Mouse (Mus musculus): ENCODE measurements around the gene Arhgap10.

- TF ChIP-seq GATA1 (IDR thresholded peaks at IDR 0.05; ENCODE audit: borderline replicate concordance, low read length) (no peak), FLI1 (IDR thresholded peaks at IDR 0.05; ENCODE audit: low read length) (no peak)
Observed at GRCm38 (mm10) chr8:77442452-77442851, 75.3 kb downstream of the Arhgap10 start.

All from megakaryocyte, embryonic 14.5 days (primary cell).